Mouse (Mus musculus) midbrain, embryonic 11.5 days (tissue): ENCODE measurements around the gene Zfp872. TPM values are rescaled to one million over a fixed set of nuclear protein-coding genes. Genes with fewer than 3 reads are reported as not detected.
"Not testable (repeated sequence)": the region's sequence is repeated elsewhere in the genome, so short reads cannot be mapped to it uniquely, and the experiment has no call there.

Source experiments
- ATAC-seq: fragments of 200-750 bp; cut with Nextera tagmentation; 2 replicates; pipeline ENCODE4 v1.8.0; 2017; ENCODE audit warnings: moderate TSS enrichment, moderate library complexity; ENCODE audit not compliant: low FRiP score
- DNase-seq: peaks from one replicate; pipeline ENCODE4 v3.0.0; 2015; ENCODE audit warnings: low spot score; ENCODE audit errors: missing footprints
- H3K27ac ChIP-seq: fragments of 300-500 bp; sonication (generic); 2 replicates; pipeline ENCODE4 v1.5.1; 2014; ENCODE audit warnings: low read depth, low read length
- H3K27me3 ChIP-seq: fragments of 300-500 bp; sonication (generic); 2 replicates; pipeline ENCODE4 v1.6.1; 2014; ENCODE audit warnings: mild to moderate bottlenecking, low read length, moderate library complexity, mixed read lengths; ENCODE audit not compliant: control insufficient read depth, insufficient read depth
- H3K36me3 ChIP-seq: fragments of 300-500 bp; sonication (generic); 2 replicates; pipeline ENCODE4 v1.6.1; 2014; ENCODE audit warnings: mild to moderate bottlenecking, low read length, moderate library complexity, mixed read lengths; ENCODE audit not compliant: control insufficient read depth, insufficient read depth
- H3K4me1 ChIP-seq: fragments of 300-500 bp; sonication (generic); 2 replicates; pipeline ENCODE4 v1.6.1; 2014; ENCODE audit warnings: low read length; ENCODE audit not compliant: control insufficient read depth, insufficient read depth
- H3K4me2 ChIP-seq: fragments of 300-500 bp; sonication (generic); 2 replicates; pipeline ENCODE4 v1.6.1; 2014; ENCODE audit warnings: mild to moderate bottlenecking, moderate library complexity
- H3K4me3 ChIP-seq: fragments of 300-500 bp; sonication (generic); 2 replicates; pipeline ENCODE4 v1.5.1; 2014; ENCODE audit warnings: low read depth, low read length
- H3K9ac ChIP-seq: fragments of 300-500 bp; sonication (generic); 2 replicates; pipeline ENCODE4 v1.6.1; 2014; ENCODE audit warnings: low read length
- H3K9me3 ChIP-seq: fragments of 300-500 bp; sonication (generic); 2 replicates; pipeline ENCODE4 v1.6.1; 2016; ENCODE audit warnings: low read length; ENCODE audit not compliant: control insufficient read depth
- WGBS: fragments of 180-500 bp; shearing (Covaris S2); extraction: QIAGEN DNeasy Blood & Tissue Kit; methylation state at CpG from one replicate; pipeline ENCODE4 v1.1.7; 2014; 5-methylcytosine and 5-hydroxymethylcytosine counted together
- polyA plus RNA-seq: library from polyadenylated mRNA; unstranded; fragments of >200 nt; fragmentation: Nextera tagmentation; extraction: Ambion mirVana; gene quantifications from 2 replicates; pipeline ENCODE4 v1.2.1, GENCODE M21; 2014

Zfp872 gene
- polyA plus RNA-seq = 0.17 and 0.23 TPM in 2 replicates

- Histone ChIP-seq H3K4me2 (peak within 1 kb of the TSS; percentile 64), H3K4me1 (no peaks in the 10 kb centered on the region), H3K27me3 (no peaks in the 10 kb centered on the region), H3K9ac (peak within 1 kb of the TSS; percentile 41; the same call in 1 of the 2 replicates), H3K36me3 (no peaks in the 10 kb centered on the region), H3K27ac (no peak within 1 kb of the TSS), H3K4me3 (peak within 1 kb of the TSS; percentile 38), H3K9me3 (peaks cover 7% of the 10 kb centered on the region)
- DNase-seq (peak; percentile 90), ATAC-seq (peak; percentile 75)
- 14% methylated on average over 43 of the region's 43 CpGs for WGBS
Observed at GRCm38 (mm10) chr9:22188025-22188611, at the start of gene Zfp872. Gene Zfp872 (plus strand): TSS chr9:22188090.

GRCm38 (mm10) chr9:22138480-22138879, 49.4 kb upstream of the Zfp872 start:
- no peak overlapping the region for H3K9ac ChIP-seq
- H3K27ac ChIP-seq = no peak overlapping the region
- no peak overlapping the region for H3K4me2 ChIP-seq
- DNase-seq (peak; percentile 90), ATAC-seq (no peak)
- no peaks in the 10 kb centered on the region for H3K36me3 ChIP-seq
- no peaks in the 10 kb centered on the region for H3K9me3 ChIP-seq
- peaks cover 7% of the 10 kb centered on the region; the same call in 1 of the 2 replicates for H3K4me1 ChIP-seq
- WGBS = 21% methylated on average over 2 of the region's 2 CpGs
- no peaks in the 10 kb centered on the region for H3K27me3 ChIP-seq
- H3K4me3 ChIP-seq = no peak overlapping the region

GRCm38 (mm10) chr9:22139746-22140145, 48.1 kb upstream of the Zfp872 start:
- ATAC-seq (no peak), DNase-seq (no peak)
- Histone ChIP-seq H3K36me3 (no peaks in the 10 kb centered on the region), H3K27ac (no peak overlapping the region), H3K4me2 (no peak overlapping the region), H3K4me3 (no peak overlapping the region), H3K27me3 (no peaks in the 10 kb centered on the region), H3K4me1 (peaks cover 7% of the 10 kb centered on the region; the same call in 1 of the 2 replicates), H3K9ac (no peak overlapping the region), H3K9me3 (no peaks in the 10 kb centered on the region)
- 92% methylated on average over 5 of the region's 5 CpGs for WGBS

GRCm38 (mm10) chr9:22143108-22144037, 44.5 kb upstream of the Zfp872 start:
- no peak overlapping the region for H3K4me3 ChIP-seq
- no peaks in the 10 kb centered on the region for H3K36me3 ChIP-seq
- no peaks in the 10 kb centered on the region for H3K9me3 ChIP-seq
- H3K27ac ChIP-seq = no peak overlapping the region
- 57% methylated on average over 17 of the region's 17 CpGs for WGBS
- ATAC-seq (peak; percentile 64; the same call in 1 of the 2 replicates), DNase-seq (peak; percentile 97)
- H3K27me3 ChIP-seq = no peaks in the 10 kb centered on the region
- H3K4me1 ChIP-seq = no peaks in the 10 kb centered on the region
- no peak overlapping the region for H3K9ac ChIP-seq
- H3K4me2 ChIP-seq = no peak overlapping the region

- 91% methylated on average over 6 of the region's 8 CpGs for WGBS
- Histone ChIP-seq H3K27ac (no peak overlapping the region), H3K9ac (no peak overlapping the region), H3K9me3 (0 out of 2 replicates have a peak, but pooled peaks cover 1% of the 10 kb centered on the region), H3K4me1 (no peaks in the 10 kb centered on the region), H3K4me3 (no peak overlapping the region), H3K4me2 (no peak overlapping the region), H3K27me3 (no peaks in the 10 kb centered on the region), H3K36me3 (no peaks in the 10 kb centered on the region)
- DNase-seq (no peak), ATAC-seq (no peak)
Observed at GRCm38 (mm10) chr9:22144304-22144965, 43.5 kb upstream of the Zfp872 start.

GRCm38 (mm10) chr9:22149426-22150248, 38.3 kb upstream of the Zfp872 start:
- 0 out of 2 replicates have a peak, but pooled peaks cover 2% of the 10 kb centered on the region for H3K9me3 ChIP-seq
- no peak overlapping the region for H3K4me2 ChIP-seq
- no peak overlapping the region for H3K9ac ChIP-seq
- H3K4me3 ChIP-seq = no peak overlapping the region
- no peak overlapping the region for H3K27ac ChIP-seq
- no peak for DNase-seq
- 79% methylated on average over 20 of the region's 20 CpGs for WGBS
- ATAC-seq = no peak
- no peaks in the 10 kb centered on the region for H3K27me3 ChIP-seq
- H3K4me1 ChIP-seq = no peaks in the 10 kb centered on the region
- H3K36me3 ChIP-seq = no peaks in the 10 kb centered on the region

GRCm38 (mm10) chr9:22150249-22150693, 37.6 kb upstream of the Zfp872 start:
- not testable (repeated sequence) for H3K9ac ChIP-seq, H3K36me3 ChIP-seq, H3K4me3 ChIP-seq, ATAC-seq, H3K27me3 ChIP-seq, H3K4me2 ChIP-seq, H3K4me1 ChIP-seq, DNase-seq, H3K27ac ChIP-seq, H3K9me3 ChIP-seq
- WGBS = 86% methylated on average over 7 of the region's 7 CpGs

GRCm38 (mm10) chr9:22150946-22151345, 36.9 kb upstream of the Zfp872 start:
- H3K4me3 ChIP-seq = no peak overlapping the region
- no peak overlapping the region for H3K27ac ChIP-seq

More at GRCm38 (mm10) chr9:22150946-22151345, 36.9 kb upstream of the Zfp872 start:
- Histone ChIP-seq H3K27me3 (no peaks in the 10 kb centered on the region), H3K9ac (no peak overlapping the region), H3K4me1 (no peaks in the 10 kb centered on the region), H3K9me3 (0 out of 2 replicates have a peak, but pooled peaks cover 2% of the 10 kb centered on the region), H3K36me3 (no peaks in the 10 kb centered on the region), H3K4me2 (no peak overlapping the region)
- no peak for ATAC-seq
- no peak for DNase-seq
- 85% methylated on average over 2 of the region's 2 CpGs for WGBS
